Mouse (Mus musculus) midbrain, embryonic 11.5 days (tissue): ENCODE results near the gene Fate1. TPM values are rescaled to one million over a fixed set of nuclear protein-coding genes. Genes with fewer than 3 reads are reported as not detected.
A peak's percentile ranks its signal among the peaks of the same experiment; 100 is the strongest.

Experiments
- ATAC-seq: fragments of 200-750 bp; cut with Nextera tagmentation; 2 replicates; pipeline ENCODE4 v1.8.0; 2017; ENCODE audit warnings: moderate TSS enrichment, moderate library complexity; ENCODE audit not compliant: low FRiP score
- DNase-seq: peaks from one replicate; pipeline ENCODE4 v3.0.0; 2015; ENCODE audit warnings: low spot score; ENCODE audit errors: missing footprints
- H3K27ac ChIP-seq: fragments of 300-500 bp; sonication (generic); 2 replicates; pipeline ENCODE4 v1.5.1; 2014; ENCODE audit warnings: low read depth, low read length
- H3K27me3 ChIP-seq: fragments of 300-500 bp; sonication (generic); 2 replicates; pipeline ENCODE4 v1.6.1; 2014; ENCODE audit warnings: mild to moderate bottlenecking, low read length, moderate library complexity, mixed read lengths; ENCODE audit not compliant: control insufficient read depth, insufficient read depth
- H3K36me3 ChIP-seq: fragments of 300-500 bp; sonication (generic); 2 replicates; pipeline ENCODE4 v1.6.1; 2014; ENCODE audit warnings: mild to moderate bottlenecking, low read length, moderate library complexity, mixed read lengths; ENCODE audit not compliant: control insufficient read depth, insufficient read depth
- H3K4me1 ChIP-seq: fragments of 300-500 bp; sonication (generic); 2 replicates; pipeline ENCODE4 v1.6.1; 2014; ENCODE audit warnings: low read length; ENCODE audit not compliant: control insufficient read depth, insufficient read depth
- H3K4me2 ChIP-seq: fragments of 300-500 bp; sonication (generic); 2 replicates; pipeline ENCODE4 v1.6.1; 2014; ENCODE audit warnings: mild to moderate bottlenecking, moderate library complexity
- H3K4me3 ChIP-seq: fragments of 300-500 bp; sonication (generic); 2 replicates; pipeline ENCODE4 v1.5.1; 2014; ENCODE audit warnings: low read depth, low read length
- H3K9ac ChIP-seq: fragments of 300-500 bp; sonication (generic); 2 replicates; pipeline ENCODE4 v1.6.1; 2014; ENCODE audit warnings: low read length
- H3K9me3 ChIP-seq: fragments of 300-500 bp; sonication (generic); 2 replicates; pipeline ENCODE4 v1.6.1; 2016; ENCODE audit warnings: low read length; ENCODE audit not compliant: control insufficient read depth
- WGBS: fragments of 180-500 bp; shearing (Covaris S2); extraction: QIAGEN DNeasy Blood & Tissue Kit; methylation state at CpG from one replicate; pipeline ENCODE4 v1.1.7; 2014; 5-methylcytosine and 5-hydroxymethylcytosine counted together
- polyA plus RNA-seq: library from polyadenylated mRNA; unstranded; fragments of >200 nt; fragmentation: Nextera tagmentation; extraction: Ambion mirVana; gene quantifications from 2 replicates; pipeline ENCODE4 v1.2.1, GENCODE M21; 2014

The Fate1 gene
- polyA plus RNA-seq, 1 experiment from 2014 or later, result not detected

- Histone ChIP-seq H3K4me2 (no peak overlapping the region), H3K9ac (no peak overlapping the region), H3K4me1 (no peaks in the 10 kb centered on the region), H3K36me3 (no peaks in the 10 kb centered on the region), H3K27me3 (no peaks in the 10 kb centered on the region), H3K9me3 (no peaks in the 10 kb centered on the region), H3K4me3 (no peak overlapping the region), H3K27ac (no peak overlapping the region)
- WGBS, result 75% methylated on average over 3 of the region's 3 CpGs
- DNase-seq, result no peak
- no peak for ATAC-seq
Observed at GRCm38 (mm10) chrX:71980443-71980842, 7.7 kb downstream of the Fate1 start.

- ATAC-seq (no peak), DNase-seq (no peak)
- Histone ChIP-seq H3K4me3 (no peak overlapping the region), H3K4me1 (no peaks in the 10 kb centered on the region), H3K4me2 (no peak overlapping the region), H3K9ac (no peak overlapping the region), H3K27ac (no peak overlapping the region), H3K27me3 (no peaks in the 10 kb centered on the region), H3K9me3 (no peaks in the 10 kb centered on the region), H3K36me3 (no peaks in the 10 kb centered on the region)
- 83% methylated on average over 2 of the region's 2 CpGs for WGBS
Observed at GRCm38 (mm10) chrX:71981322-71981721, 8.5 kb downstream of the Fate1 start.

- Histone ChIP-seq H3K9ac (no peak overlapping the region), H3K36me3 (no peaks in the 10 kb centered on the region), H3K27ac (no peak overlapping the region), H3K9me3 (no peaks in the 10 kb centered on the region), H3K4me3 (no peak overlapping the region), H3K4me2 (no peak overlapping the region), H3K27me3 (no peaks in the 10 kb centered on the region), H3K4me1 (no peaks in the 10 kb centered on the region)
- DNase-seq (no peak), ATAC-seq (no peak)
- 79% methylated on average over 2 of the region's 2 CpGs for WGBS
Observed at GRCm38 (mm10) chrX:71983205-71983604, 10.4 kb downstream of the Fate1 start.

- 81% methylated on average over 1 of the region's 1 CpGs for WGBS
- no peak for DNase-seq
- no peak overlapping the region for H3K4me2 ChIP-seq
- H3K4me3 ChIP-seq, result no peak overlapping the region
- H3K4me1 ChIP-seq, result no peaks in the 10 kb centered on the region
- no peaks in the 10 kb centered on the region for H3K27me3 ChIP-seq
- H3K36me3 ChIP-seq, result no peaks in the 10 kb centered on the region
- no peak overlapping the region for H3K27ac ChIP-seq
- ATAC-seq, result no peak
- H3K9ac ChIP-seq, result no peak overlapping the region
- no peaks in the 10 kb centered on the region for H3K9me3 ChIP-seq
Observed at GRCm38 (mm10) chrX:71983775-71984174, 11.0 kb downstream of the Fate1 start.

GRCm38 (mm10) chrX:71991549-71991948 is 18.8 kb downstream of the Fate1 start, which contains the start of gene Cnga2:
TSS of gene Cnga2 (plus strand) at chrX:71991849.
- Histone ChIP-seq H3K4me1 (no peaks in the 10 kb centered on the region), H3K4me3 (no peak within 1 kb of the TSS), H3K9ac (no peak within 1 kb of the TSS), H3K36me3 (no peaks in the 10 kb centered on the region), H3K4me2 (no peak within 1 kb of the TSS), H3K27me3 (no peaks in the 10 kb centered on the region), H3K27ac (no peak within 1 kb of the TSS), H3K9me3 (no peaks in the 10 kb centered on the region)
- ATAC-seq, result no peak
- DNase-seq, result no peak
- WGBS, result 78% methylated on average over 3 of the region's 3 CpGs

GRCm38 (mm10) chrX:71995972-71996371 is 23.2 kb downstream of the Fate1 start:
- Histone ChIP-seq H3K4me3 (no peak overlapping the region), H3K9me3 (no peaks in the 10 kb centered on the region), H3K36me3 (no peaks in the 10 kb centered on the region), H3K27ac (no peak overlapping the region), H3K4me1 (no peaks in the 10 kb centered on the region), H3K4me2 (no peak overlapping the region), H3K9ac (no peak overlapping the region), H3K27me3 (no peaks in the 10 kb centered on the region)
- ATAC-seq (no peak), DNase-seq (no peak)
- WGBS, result 75% methylated on average over 1 of the region's 1 CpGs

- H3K4me2 ChIP-seq, result no peak overlapping the region
- no peaks in the 10 kb centered on the region for H3K9me3 ChIP-seq
- H3K27me3 ChIP-seq, result no peaks in the 10 kb centered on the region
- H3K27ac ChIP-seq, result no peak overlapping the region
- no peak overlapping the region for H3K4me3 ChIP-seq
- no peak for ATAC-seq
- no peaks in the 10 kb centered on the region for H3K4me1 ChIP-seq
- no peak overlapping the region for H3K9ac ChIP-seq
- DNase-seq, result no peak
- H3K36me3 ChIP-seq, result no peaks in the 10 kb centered on the region
Observed at GRCm38 (mm10) chrX:72009930-72010329, 37.1 kb downstream of the Fate1 start.

GRCm38 (mm10) chrX:72012236-72012635 is 39.5 kb downstream of the Fate1 start:
- DNase-seq, result no peak
- H3K4me1 ChIP-seq, result no peaks in the 10 kb centered on the region
- no peaks in the 10 kb centered on the region for H3K27me3 ChIP-seq
- H3K27ac ChIP-seq, result no peak overlapping the region
- no peaks in the 10 kb centered on the region for H3K9me3 ChIP-seq
- H3K4me3 ChIP-seq, result no peak overlapping the region
- H3K9ac ChIP-seq, result no peak overlapping the region
- WGBS, result 69% methylated on average over 9 of the region's 9 CpGs
- H3K36me3 ChIP-seq, result no peaks in the 10 kb centered on the region
- H3K4me2 ChIP-seq, result no peak overlapping the region
- ATAC-seq, result 0 out of 2 replicates have a peak, but pooled peaks have one; percentile 42

GRCm38 (mm10) chrX:72012804-72013203 is 40.0 kb downstream of the Fate1 start:
- Histone ChIP-seq H3K9ac (no peak overlapping the region), H3K9me3 (no peaks in the 10 kb centered on the region), H3K36me3 (no peaks in the 10 kb centered on the region), H3K4me3 (no peak overlapping the region), H3K4me1 (no peaks in the 10 kb centered on the region), H3K27ac (no peak overlapping the region), H3K4me2 (no peak overlapping the region), H3K27me3 (no peaks in the 10 kb centered on the region)
- ATAC-seq (0 out of 2 replicates have a peak, but pooled peaks have one; percentile 11), DNase-seq (peak; percentile 82)
- 33% methylated on average over 3 of the region's 3 CpGs for WGBS

GRCm38 (mm10) chrX:72022241-72022640 is 49.5 kb downstream of the Fate1 start:
- WGBS, result 85% methylated on average over 1 of the region's 1 CpGs
- Histone ChIP-seq H3K27me3 (no peaks in the 10 kb centered on the region), H3K9ac (no peak overlapping the region), H3K4me2 (no peak overlapping the region), H3K36me3 (no peaks in the 10 kb centered on the region), H3K4me3 (no peak overlapping the region), H3K4me1 (no peaks in the 10 kb centered on the region), H3K27ac (no peak overlapping the region), H3K9me3 (no peaks in the 10 kb centered on the region)
- no peak for DNase-seq
- ATAC-seq, result no peak
